Mouse (Mus musculus) hindbrain, embryonic 11.5 days (tissue): ENCODE measurements at regions not wholly inside any gene's neighbourhood (a gene's known extent, or its start where the extent isn't known, plus 50 kb on each side); places are given as distances from the start of the nearest gene placed in this dataset.

ENCODE experiments used
- ATAC-seq: fragments of 200-750 bp; cut with Nextera tagmentation; 2 replicates; pipeline ENCODE4 v1.8.0; 2017; ENCODE audit warnings: mild to moderate bottlenecking, moderate TSS enrichment, moderate library complexity; ENCODE audit not compliant: low FRiP score
- DNase-seq: peaks from one replicate; pipeline ENCODE4 v3.0.0-alpha.2; 2015; ENCODE audit warnings: low spot score
- H3K27ac ChIP-seq: fragments of 300-500 bp; sonication (generic); 2 replicates; pipeline ENCODE4 v1.5.1; 2014; ENCODE audit warnings: mild to moderate bottlenecking, low read depth, low read length
- H3K27me3 ChIP-seq: fragments of 300-500 bp; sonication (generic); 2 replicates; pipeline ENCODE4 v1.6.1; 2014; ENCODE audit warnings: mild to moderate bottlenecking, low read length, moderate library complexity, mixed read lengths; ENCODE audit not compliant: control insufficient read depth, insufficient read depth
- H3K36me3 ChIP-seq: fragments of 300-500 bp; sonication (generic); 2 replicates; pipeline ENCODE4 v1.6.1; 2014; ENCODE audit warnings: mild to moderate bottlenecking, low read length, moderate library complexity, mixed read lengths; ENCODE audit not compliant: control insufficient read depth, insufficient read depth
- H3K4me1 ChIP-seq: fragments of 300-500 bp; sonication (generic); replicated peaks from 2 replicates; pipeline ENCODE4 v1.6.1; 2014; ENCODE audit warnings: low read length, mixed read lengths; ENCODE audit not compliant: control insufficient read depth, insufficient read depth
- H3K4me2 ChIP-seq: fragments of 300-500 bp; sonication (generic); replicated peaks from 2 replicates; pipeline ENCODE4 v1.6.1; 2014; ENCODE audit warnings: mild to moderate bottlenecking, low read depth, low read length
- H3K4me3 ChIP-seq: fragments of 300-500 bp; sonication (generic); 2 replicates; pipeline ENCODE4 v1.5.1; 2014; ENCODE audit warnings: low read depth, low read length
- H3K9ac ChIP-seq: fragments of 300-500 bp; sonication (generic); 2 replicates; pipeline ENCODE4 v1.6.1; 2014; ENCODE audit warnings: low read depth, low read length
- H3K9me3 ChIP-seq: fragments of 300-500 bp; sonication (generic); 2 replicates; pipeline ENCODE4 v1.6.1; 2016; ENCODE audit warnings: low read length; ENCODE audit not compliant: control insufficient read depth
- WGBS: fragments of 180-500 bp; shearing (Covaris S2); extraction: QIAGEN DNeasy Blood & Tissue Kit; methylation state at CpG from one replicate; pipeline ENCODE4 v1.1.7; 2014; 5-methylcytosine and 5-hydroxymethylcytosine counted together

GRCm38 (mm10) chr13:84062616-84063015 lies 159.5 kb upstream of the Tmem161b start:
- 49% methylated on average over 2 of the region's 2 CpGs for whole genome bisulfite sequencing
- Histone ChIP-seq H3K27ac (peak overlapping the region; percentile 60), H3K27me3 (no peaks in the 10 kb centered on the region), H3K4me3 (no peak overlapping the region), H3K36me3 (no peaks in the 10 kb centered on the region), H3K9ac (no peak overlapping the region), H3K4me2 (no peak overlapping the region), H3K4me1 (peaks cover 11% of the 10 kb centered on the region; the same call in 1 of the 2 replicates), H3K9me3 (no peaks in the 10 kb centered on the region)
- DNase-seq (no peak), ATAC-seq (no peak)

- Histone ChIP-seq H3K36me3 (no peaks in the 10 kb centered on the region), H3K9me3 (no peaks in the 10 kb centered on the region), H3K27ac (no peak overlapping the region), H3K9ac (no peak overlapping the region), H3K4me3 (no peak overlapping the region), H3K27me3 (no peaks in the 10 kb centered on the region), H3K4me2 (no peak overlapping the region), H3K4me1 (peaks cover 11% of the 10 kb centered on the region; the same call in 1 of the 2 replicates)
- DNase-seq (no peak), ATAC-seq (no peak)
- WGBS: 55% methylated on average over 2 of the region's 2 CpGs
Observed at GRCm38 (mm10) chr13:84063406-84063805, 158.7 kb upstream of the Tmem161b start.

GRCm38 (mm10) chr13:84064291-84064940 lies 157.7 kb upstream of the Tmem161b start:
- Histone ChIP-seq H3K4me3 (no peak overlapping the region), H3K27me3 (no peaks in the 10 kb centered on the region), H3K9ac (no peak overlapping the region), H3K4me2 (no peak overlapping the region), H3K36me3 (no peaks in the 10 kb centered on the region), H3K4me1 (peaks cover 8% of the 10 kb centered on the region; the same call in 1 of the 2 replicates), H3K27ac (0 out of 2 replicates have a peak overlapping the region, but pooled peaks have one; percentile 30), H3K9me3 (no peaks in the 10 kb centered on the region)
- ATAC-seq: no peak
- no peak for DNase-seq
- WGBS: 60% methylated on average over 5 of the region's 5 CpGs

DNA sequence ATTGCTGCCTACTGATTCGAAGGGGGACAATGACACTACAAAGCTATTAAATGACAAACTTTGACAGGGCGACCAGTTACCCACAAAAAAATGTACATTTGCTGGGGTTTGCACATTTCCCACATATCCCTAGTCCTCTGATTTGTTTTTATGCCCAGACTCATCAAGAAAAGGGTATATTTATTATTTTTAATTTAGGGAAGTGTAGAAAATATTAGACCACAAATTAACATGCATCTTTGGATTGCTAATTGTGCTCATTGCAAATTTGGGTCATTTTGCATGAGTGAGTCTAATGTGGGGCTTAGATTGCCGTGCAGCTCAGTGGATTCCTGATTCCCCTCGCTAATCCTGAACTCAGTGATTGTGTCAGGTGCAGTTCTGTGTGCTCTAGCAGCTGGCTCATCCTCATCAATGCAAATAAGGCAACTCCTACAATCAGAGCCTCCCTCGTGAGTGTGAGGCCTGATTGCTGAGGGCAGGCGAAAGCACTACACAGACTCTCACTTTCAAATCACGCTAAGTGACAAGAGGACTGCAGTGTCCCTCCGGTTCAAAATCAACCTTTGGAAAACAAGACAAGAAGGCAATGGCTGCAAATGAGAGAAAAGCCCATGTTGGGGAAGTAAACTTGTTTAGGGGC lies 156.7 kb upstream of the Tmem161b start:
- H3K9me3 ChIP-seq: no peaks in the 10 kb centered on the region
- peak overlapping the region; percentile 72 for H3K27ac ChIP-seq
- H3K4me2 ChIP-seq: no peak overlapping the region
- WGBS: 39% methylated on average over 8 of the region's 8 CpGs
- ATAC-seq: peak; percentile 74
- H3K4me3 ChIP-seq: no peak overlapping the region
- DNase-seq: no peak
- H3K27me3 ChIP-seq: no peaks in the 10 kb centered on the region
- H3K36me3 ChIP-seq: no peaks in the 10 kb centered on the region
- peaks cover 5% of the 10 kb centered on the region; the same call in 1 of the 2 replicates for H3K4me1 ChIP-seq
- H3K9ac ChIP-seq: no peak overlapping the region

DNA sequence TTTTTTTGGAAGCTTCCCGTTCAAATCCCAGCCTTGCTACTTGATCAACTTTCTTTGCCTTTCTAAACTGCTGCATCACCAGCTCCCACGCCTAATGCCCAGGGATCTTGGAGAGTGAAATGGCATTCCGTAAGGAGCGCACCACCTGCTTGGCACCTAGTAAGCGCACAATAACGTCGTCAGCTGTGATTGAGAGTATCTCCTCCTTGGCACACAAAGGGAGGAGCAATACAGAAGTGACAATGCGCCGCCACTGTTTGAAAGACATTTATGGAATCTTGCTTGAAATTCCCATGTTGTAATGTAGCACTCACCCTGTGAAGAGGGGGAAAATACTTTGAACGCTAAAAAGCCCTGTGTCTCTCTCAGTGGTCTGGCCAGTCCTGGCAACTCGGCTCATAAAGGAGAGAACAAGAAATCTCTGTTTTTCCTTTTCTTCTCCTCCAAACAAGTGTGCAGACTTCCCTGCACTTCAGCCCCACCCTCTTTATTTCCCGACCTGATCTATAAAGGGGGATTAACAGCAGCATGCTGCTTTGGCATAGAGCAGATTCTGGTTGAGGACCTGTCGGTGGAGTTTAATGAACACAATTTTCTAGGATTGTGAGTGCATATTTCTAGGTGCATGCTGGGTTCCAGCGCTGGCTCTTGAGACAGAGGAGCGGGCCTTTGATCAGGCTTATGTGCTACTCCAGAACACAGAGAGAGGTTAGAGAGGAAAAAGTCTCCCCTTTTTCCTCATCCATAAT lies 155.7 kb upstream of the Tmem161b start:
- Histone ChIP-seq H3K9ac (0 out of 2 replicates have a peak overlapping the region, but pooled peaks have one; percentile 1), H3K27me3 (no peaks in the 10 kb centered on the region), H3K4me1 (peaks cover 5% of the 10 kb centered on the region; the same call in 1 of the 2 replicates), H3K4me2 (no peak overlapping the region), H3K27ac (peak overlapping the region; percentile 39; the same call in 1 of the 2 replicates), H3K9me3 (no peaks in the 10 kb centered on the region), H3K36me3 (no peaks in the 10 kb centered on the region), H3K4me3 (no peak overlapping the region)
- ATAC-seq (no peak), DNase-seq (no peak)
- 50% methylated on average over 15 of the region's 15 CpGs for WGBS

- H3K9ac ChIP-seq: no peak overlapping the region
- no peak overlapping the region for H3K4me3 ChIP-seq
- no peaks in the 10 kb centered on the region for H3K27me3 ChIP-seq
- no peak overlapping the region for H3K4me2 ChIP-seq
- DNase-seq: no peak
- H3K36me3 ChIP-seq: no peaks in the 10 kb centered on the region
- H3K9me3 ChIP-seq: no peaks in the 10 kb centered on the region
- peak overlapping the region; percentile 47; the same call in 1 of the 2 replicates for H3K27ac ChIP-seq
- WGBS: 47% methylated on average over 4 of the region's 4 CpGs
- no peak for ATAC-seq
- peaks cover 2% of the 10 kb centered on the region; the same call in 1 of the 2 replicates for H3K4me1 ChIP-seq
Observed at GRCm38 (mm10) chr13:84066960-84067665, 155.0 kb upstream of the Tmem161b start.

- Histone ChIP-seq H3K36me3 (no peaks in the 10 kb centered on the region), H3K9ac (no peak overlapping the region)
Observed at GRCm38 (mm10) chr13:84068365-84068764, 153.7 kb upstream of the Tmem161b start.

More at GRCm38 (mm10) chr13:84068365-84068764, 153.7 kb upstream of the Tmem161b start:
- Histone ChIP-seq H3K27me3 (no peaks in the 10 kb centered on the region), H3K4me3 (no peak overlapping the region), H3K9me3 (no peaks in the 10 kb centered on the region), H3K4me2 (no peak overlapping the region), H3K4me1 (peaks cover 2% of the 10 kb centered on the region; the same call in 1 of the 2 replicates), H3K27ac (no peak overlapping the region)
- ATAC-seq (no peak), DNase-seq (no peak)
- whole genome bisulfite sequencing: 89% methylated on average over 1 of the region's 1 CpGs
